Mouse (Mus musculus): ENCODE data around the gene Noxred1.

DNA sequence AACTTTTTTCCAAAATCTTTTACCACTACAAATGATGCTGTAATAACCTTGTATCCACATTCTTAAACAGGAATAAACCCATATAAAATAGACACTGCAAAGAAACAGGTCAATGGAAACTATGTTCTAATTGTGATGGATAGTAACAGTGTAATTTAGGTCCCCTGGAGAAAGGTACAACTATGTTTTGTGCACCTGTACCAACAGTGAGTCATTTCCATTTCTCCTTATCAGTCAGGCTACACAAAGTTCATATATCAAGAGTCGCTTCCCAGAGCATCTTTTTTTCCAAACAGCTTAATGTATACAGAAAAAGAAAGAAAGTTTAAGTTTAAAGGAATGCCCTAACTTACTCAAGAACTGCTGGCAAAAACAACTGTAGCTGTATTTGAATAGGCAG is 43.5 kb downstream of the Noxred1 start:
- TF ChIP-seq GATA1 (IDR thresholded peaks at IDR 0.05; ENCODE audit: borderline replicate concordance, low read length) (no peak), FLI1 (IDR thresholded peaks at IDR 0.05; ENCODE audit: low read length) (no peak)
